Mouse (Mus musculus) c-Kit-positive CD71-negative TER-119-negative erythroid progenitor cells, embryonic 14.5 days (primary cell): ENCODE measurements around the gene Itpkc.

ENCODE experiments used
- DNase-seq: peaks from one replicate; pipeline ENCODE4 v3.0.0-alpha.2; 2013; ENCODE audit warnings: low read depth

Itpkc gene

DNA sequence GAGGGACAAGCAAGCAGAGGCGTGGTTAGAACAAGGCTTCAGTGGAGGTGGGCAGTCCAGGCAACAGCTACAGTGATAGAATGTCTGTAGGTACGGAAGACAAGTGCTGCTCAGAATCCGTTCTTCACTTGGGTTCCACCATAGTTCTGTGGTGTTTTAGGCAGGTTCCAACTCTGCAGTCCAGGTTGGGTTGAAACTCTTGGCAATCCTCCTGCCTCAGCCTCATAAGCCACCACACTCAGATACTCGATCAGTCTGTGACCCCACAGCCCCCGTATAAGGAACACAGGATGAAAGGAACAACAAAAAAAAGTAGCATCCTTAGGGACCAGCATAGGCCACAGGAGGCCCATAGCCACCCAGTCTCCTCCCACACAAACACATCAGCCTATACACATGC is 36.0 kb downstream of the Itpkc start:
- DNase-seq = no peak

DNA sequence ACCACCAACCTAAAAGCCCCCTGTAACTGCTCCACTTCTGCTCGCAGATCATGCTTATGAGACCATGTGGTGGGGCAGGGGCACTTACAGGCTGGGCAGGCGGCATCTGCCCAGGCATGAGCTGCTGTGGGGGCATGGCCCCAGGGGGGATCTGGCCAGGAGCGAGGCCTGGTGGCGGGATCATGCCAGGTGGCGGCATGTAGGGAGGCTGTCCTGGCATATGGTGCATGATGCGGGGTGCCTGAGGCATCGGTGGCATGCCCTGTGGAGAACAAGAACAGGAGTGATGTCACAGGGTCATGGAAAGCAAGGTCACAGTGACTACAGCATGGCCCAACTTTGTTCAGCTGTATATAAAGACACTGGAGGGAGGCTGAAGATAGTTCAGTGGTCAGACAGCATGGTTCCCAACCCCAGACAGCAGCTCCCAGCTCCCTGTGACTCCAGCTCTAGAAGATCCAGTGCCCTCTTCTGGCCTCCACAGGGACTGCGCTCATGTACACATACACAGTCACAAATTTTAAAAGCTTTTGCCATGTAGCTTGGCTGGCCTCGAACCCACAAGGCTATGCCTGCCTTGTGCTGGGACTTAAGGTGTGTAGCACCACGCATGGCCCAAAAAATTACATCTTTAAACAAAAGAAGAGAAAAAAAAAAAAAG is 39.1 kb downstream of the Itpkc start:
- no peak for DNase-seq

DNA sequence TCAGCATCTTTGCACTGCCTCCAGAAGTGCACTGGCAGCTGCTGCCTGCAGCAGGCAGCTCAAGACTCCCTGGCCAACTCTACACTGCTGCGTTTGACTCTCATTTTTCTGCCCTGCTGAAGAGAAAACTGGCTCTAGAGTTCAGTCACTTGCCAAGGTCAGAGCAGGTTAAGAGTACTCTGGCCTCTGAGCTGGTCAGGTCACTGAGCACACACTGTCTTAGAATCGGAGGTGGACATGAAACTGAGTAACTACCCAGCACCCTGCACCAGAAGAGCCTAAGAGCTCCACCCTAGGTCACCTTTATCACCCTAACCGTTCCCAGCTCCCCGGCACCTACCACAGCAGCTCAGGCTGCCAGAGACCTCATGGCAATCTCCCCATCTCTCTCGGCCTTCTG is 42.5 kb downstream of the Itpkc start:
- DNase-seq = no peak

DNA sequence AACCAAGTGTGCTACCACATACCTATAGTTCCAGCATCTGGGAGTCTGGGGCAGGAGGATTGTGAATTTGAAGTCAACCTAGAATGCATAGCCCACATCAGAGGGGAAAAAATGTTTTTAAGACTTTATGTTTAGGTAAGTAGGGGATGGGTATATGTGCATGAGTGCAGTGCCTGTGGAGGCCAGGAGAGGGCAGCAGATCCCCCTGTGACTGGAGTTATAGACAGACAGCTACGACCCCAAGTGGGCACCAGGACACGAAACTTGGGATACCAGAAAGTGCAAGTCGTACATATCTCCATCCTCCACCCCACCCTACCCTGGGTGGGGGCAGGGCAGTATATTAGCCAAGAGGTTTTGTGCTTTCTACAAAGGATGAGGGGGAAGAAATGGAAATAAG is 43.5 kb downstream of the Itpkc start:
- peak; percentile 46 for DNase-seq

DNA sequence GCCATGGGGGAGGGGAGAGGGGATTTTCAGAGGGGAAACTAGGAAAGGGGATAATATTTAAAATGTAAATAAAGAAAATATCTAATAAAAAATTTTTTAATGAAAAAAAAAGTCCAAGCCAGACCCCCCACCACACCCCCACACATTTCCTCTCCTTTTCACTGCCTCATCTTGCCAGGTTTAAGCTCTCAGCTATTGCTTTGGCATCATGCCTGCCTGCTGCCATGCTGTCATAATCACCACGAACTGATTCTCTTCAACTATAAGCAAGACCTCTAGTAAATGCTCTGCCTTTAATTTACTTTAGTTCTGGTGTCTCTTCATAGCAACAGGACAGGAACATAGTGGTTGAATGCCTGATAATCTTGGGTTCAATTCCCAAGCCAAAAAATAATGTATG is 46.0 kb downstream of the Itpkc start:
- DNase-seq = no peak

DNA sequence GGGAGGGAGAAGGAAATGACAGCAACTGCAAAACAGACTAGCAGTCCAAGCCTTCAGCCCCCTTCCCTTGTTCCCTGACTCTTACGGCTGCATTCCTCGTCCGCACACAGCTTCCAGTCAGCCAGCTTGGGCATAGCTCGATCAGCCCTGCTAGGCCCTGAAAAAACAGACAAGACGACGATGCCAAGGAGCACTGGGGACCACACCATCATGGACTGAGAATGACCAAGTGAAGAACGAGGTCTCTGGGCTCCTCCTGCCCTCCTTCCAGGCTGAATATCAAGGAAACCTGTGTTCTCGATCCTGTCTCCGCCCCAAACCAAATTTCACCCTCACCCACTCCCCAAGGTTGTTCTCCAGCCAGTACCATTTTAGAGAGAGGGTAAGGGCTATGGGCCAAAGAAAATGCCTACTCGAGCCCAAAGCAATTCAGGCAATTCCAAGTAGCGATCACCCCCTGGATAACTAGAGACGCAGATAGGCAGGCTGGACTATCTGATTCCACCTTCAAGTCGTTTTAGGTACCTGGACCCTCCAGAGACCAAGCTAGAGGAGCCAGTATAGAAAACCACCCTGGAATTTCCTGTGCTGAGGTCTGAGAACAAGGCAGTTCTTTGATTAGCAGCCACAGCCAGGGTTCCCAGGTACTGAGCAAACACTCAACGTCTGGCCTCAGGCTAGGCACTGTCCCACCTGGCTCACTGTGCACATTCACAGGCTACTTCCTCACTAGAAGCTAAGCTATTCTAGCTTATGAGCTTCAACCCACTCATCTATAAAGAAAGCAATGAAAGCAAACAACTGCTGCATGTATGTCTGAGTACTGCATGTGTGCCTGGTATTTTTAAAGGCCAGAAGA is 47.4 kb downstream of the Itpkc start, which contains the start of the genes Gm21983 and Mia:
TSS of gene Gm21983 (minus strand) at position 250 of the 859 bp plus-strand sequence.
TSS of gene Mia (minus strand) at position 321 of the 859 bp plus-strand sequence.
- DNase-seq = no peak

DNA sequence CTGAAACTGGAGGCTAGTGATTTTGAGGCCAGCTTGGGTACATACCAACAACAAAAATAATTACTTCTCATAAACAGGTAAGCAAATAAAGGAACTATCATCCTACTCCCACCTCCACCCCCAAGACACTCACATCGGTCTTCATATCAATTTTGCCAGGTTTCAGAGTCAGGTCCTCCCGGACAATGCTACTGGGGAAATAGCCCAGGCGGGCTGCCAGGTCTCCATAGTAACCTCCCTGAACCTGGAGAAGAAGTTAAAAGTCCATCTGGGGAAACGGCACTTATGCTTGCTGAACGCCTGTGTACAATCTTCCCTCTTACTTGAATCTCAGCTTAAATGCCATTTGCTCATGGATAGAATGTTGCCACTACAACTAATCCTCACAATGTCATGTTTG is 48.4 kb downstream of the Itpkc start:
- DNase-seq = no peak

DNA sequence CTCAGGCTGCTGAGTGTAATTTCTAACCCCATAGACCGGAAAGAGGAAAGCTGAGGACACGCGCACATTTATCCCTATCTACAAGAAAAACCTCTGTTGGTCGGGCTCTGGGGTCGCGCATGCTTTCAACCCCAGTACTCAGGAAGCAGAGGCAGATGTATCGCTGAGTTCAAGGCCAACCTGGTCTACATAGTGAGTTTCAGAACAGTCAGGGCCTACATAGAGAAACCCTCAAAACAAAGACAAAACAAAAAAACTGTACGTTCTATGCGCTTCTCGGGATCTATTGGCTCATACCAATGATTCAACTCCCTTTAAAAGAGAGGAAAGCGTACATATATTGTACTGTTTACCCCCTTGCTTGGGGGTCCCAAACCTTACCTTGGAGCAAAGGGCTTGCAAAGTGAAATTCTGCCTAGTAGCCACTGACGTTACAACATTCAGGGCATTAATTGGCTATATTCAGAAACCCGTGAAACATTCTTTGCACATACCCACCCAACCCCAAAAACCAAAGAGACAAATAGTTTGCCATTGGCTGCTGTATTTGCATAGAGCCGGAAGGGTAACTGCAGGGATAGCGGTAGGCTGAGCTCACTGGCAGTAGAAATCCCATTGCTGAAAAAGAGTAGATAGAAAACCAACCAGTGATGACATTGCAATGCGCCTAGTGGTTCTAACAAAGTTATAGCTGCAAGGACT is 49.1 kb downstream of the Itpkc start:
- no peak for DNase-seq

DNA sequence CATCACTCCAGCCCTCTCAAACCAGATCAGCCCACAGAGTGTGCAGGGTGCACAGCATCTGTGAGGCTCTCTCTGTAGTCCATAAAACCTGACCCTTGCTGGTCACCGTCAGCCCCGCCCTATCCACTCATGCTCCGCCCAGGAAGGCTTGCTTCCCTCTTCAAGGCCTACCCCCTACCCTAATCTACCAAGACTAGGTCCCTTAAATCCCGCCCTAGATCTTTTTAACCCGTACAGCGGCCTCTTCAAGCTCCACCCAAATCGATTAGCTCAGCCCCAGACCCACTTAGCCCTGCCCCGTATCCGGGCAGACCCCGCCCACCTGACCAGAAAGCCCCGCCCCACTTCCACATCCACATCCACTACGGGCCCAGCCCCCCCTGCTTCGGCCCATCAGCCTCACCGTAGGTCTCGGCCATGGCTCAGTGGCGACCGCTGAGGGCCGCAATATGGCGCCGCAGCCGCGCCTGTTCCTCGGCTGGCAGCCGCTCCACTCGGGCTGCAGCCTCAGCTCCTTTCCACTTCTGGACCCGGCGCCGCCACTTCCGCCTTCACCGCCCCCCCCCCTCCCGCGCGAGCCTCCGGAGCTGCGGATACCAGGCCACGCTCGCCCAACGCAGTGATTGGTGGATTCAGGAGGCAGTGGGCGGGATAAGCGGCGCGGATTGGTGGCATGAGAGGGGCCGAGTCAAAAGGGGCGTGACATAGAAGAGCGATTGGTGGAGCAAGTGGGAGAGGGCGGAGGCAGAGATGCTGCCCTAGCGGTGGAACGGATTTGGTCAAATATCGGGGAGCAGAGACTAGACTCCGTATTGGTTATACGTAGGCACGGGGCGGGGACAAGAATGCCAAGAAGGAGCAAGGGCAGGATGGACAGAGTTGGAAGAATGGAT is 49.9 kb downstream of the Itpkc start, which contains the start of gene Rab4b:
TSS of gene Rab4b (minus strand) at position 573 of the 893 bp plus-strand sequence.
- peak; percentile 99 for DNase-seq

DNA sequence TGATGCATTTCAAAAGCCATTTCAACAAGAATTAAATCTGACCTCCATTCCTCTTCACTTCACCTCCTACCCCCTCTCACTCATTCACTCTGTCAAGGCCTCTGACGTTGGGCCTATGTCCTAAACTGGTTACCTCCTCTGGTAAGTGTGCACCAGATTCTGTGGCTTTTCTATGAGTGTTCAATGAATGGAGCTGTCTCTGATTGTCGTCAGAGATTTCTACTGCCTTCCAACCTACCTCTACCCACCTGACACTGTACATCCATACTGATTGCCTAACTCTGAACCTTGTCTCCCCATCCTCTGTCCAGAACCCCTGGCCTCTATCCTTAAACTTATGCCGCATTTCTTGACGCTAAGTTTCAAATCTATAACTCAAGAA is 50.5 kb downstream of the Itpkc start:
- DNase-seq = no peak

DNA sequence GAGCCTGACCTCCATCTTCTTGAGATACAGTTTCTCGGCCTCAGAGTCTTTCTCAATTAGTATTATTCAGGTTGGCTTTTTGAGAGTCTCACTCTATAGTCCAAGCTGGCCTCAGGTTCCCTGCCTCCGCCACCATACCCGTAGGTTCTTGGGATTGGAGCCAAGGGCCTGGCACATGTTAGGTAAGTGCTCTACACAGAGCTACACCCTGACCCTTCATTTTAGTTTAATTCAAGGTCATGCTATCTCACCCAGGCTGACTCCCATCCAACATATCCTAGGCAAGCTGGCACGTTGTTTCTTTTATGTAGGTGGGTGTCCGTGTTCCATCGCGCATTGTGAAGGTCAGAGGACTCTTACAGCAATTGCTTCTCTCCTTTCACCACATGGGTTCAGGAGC is 53.6 kb downstream of the Itpkc start:
- no peak for DNase-seq

DNA sequence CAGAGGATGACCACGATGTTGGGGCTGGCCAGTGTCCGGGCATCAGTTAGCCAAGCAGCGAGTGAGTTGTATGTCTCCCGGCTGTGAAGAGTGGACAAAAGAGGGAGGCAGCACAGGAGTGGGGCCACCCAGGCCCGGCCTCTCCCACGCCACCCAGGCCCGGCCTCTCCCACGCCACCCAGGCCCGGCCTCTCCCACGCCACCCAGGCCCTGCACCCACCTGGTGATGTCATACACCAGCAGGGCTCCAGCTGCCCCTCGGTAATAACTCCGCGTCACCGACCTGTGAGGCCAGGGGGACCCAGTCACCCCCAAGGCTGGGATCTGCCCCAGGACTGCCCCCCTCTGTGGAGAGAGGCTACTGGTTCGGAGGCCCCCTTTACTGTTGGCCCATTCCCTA is 54.0 kb downstream of the Itpkc start:
- DNase-seq = no peak

DNA sequence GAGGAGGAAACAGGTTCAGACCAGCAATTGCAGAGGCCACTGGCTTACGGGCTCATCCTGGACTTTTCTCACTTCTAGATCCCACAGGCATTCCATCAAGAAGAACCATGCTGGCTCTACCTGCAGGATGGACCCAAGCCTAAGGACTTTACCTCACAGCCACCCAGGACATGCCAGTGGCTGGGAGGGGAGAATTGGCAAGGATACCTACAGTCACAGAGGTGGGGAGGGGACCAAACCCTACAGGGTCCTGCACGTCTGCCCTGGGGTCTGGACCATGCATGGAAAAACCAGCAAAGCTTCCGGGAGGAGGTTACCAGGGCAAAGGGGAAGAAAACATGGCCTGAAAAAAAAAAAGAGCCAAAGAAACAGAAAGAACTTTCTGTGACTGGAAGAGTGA is 57.5 kb downstream of the Itpkc start:
- DNase-seq = no peak

DNA sequence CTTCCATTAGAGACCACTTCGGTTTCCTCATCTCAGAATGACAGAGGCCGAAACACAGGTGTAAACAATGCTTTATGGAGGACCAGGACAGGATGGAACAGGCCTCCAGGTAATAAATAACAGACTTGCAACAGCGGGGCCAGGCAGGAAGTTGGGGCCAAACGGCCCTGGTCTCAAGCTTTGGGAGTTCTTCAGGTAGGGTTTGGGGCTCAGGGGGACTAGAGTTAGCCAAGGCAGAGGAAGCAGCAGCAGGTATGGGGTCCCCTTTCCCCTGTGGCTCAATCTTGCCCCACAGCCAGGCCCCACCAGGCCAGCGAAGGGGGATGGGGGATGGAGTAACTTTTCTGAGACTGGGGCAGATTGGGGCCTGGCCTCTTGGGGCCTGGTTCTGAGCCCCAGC is 60.1 kb downstream of the Itpkc start:
- DNase-seq = no peak

DNA sequence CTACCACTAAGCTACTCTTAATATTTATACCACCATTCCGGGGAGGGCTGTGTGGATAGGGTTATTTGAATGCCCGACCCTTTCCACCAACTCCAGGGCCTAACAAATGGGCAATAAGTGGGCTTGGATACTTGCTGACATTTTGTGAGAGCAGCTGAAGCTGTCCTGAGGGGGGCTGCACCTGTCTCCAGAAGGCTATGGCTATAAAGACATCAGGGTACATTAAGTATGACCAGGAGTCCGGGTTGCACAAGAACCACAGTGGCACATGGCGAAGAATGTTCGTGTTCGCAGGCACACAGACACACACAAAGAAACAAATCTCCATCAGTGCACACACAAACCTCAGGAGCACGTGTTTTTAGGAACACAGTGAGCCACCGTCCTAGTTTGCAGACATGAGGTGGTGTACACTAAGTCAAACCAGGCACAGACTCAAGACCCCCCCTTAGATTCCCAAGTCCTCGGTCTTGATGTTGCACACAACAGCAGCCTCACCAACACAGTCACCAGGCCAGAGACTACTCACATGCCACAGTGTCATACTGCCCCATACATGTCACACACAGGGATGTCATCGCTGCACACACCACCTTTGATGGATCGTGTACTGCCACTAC is 60.9 kb downstream of the Itpkc start:
- no peak for DNase-seq

DNA sequence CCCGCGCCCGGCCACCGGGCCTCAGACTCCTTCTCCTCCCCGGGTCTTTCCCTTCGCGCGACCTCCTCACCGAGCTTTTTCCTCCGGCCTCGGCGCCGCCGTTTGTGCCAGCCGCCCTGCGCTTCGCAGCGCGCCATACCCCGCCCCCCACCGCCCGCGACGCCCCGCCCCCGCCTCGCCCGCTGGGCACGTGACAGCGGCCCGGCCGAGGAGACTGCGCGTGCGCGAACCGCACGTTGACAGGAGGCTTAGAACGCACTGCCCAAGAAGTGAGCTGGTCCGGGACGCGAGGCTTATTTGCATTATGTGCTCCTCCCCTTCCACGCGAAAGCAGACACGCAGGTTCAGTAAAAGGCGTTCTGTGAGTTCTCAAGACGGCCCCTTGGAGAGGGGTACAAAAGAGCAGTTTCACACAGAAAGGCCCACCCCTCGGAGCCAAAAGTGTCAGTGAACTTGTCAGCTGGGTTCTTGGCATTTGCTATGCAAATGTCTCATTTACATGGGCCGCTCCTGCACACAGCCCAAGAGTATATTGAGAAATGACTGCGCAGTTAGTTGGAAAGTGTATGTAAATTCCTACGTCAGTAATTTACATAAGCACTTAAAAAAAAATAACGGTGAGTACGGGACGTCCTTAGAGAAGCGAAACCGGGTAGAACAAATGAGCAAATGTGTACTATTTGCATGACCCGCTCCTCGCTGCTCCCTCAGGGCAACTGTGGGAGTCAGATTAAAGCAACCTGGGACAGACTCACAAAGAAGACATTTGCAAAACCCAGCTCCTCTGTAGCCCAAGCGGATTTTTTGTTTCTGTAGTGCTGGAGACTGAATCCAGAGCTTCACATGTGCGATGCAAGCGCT is 61.6 kb downstream of the Itpkc start, which contains the start of gene Egln2:
TSS of gene Egln2 (minus strand) at position 189 of the 861 bp plus-strand sequence.
- peak; percentile 88 for DNase-seq

DNA sequence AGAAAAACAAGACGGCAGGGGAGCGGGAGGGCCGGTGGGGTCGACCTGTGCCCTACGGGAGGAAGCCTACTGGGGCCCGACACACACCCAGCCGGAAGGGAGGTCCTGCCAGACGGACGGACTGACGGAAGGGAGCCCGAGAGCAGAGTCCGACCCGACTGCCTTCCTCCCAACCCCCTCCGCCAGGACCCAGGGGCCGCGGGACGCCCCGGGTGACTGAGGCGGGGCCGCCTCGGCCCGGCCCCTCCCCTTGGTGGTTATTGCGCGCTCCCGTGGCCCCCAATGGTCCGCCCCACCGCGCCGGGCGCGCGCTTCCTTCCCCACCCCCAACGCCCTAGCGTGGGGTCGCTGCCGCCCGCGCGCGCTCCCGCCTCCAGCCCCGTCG is 62.2 kb downstream of the Itpkc start:
- peak; percentile 58 for DNase-seq

DNA sequence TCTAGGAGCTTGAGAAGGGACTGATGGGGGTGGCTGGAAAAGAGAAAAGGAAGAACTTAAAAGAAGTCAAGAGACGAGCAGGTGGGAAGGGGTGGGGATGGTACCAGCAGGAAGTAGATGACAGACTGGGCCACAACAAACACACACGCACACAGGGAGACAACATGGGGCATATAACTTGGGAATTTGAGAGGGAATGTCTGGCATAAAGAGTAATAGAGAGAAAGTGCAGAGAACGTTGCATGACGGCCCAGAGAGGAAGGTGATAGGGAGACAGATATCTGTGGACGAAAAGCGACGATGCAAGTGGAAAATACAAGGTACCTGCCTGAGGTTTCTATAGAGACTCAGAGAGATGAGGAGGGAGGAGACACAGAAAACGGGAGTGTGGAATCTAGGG is 62.8 kb downstream of the Itpkc start:
- DNase-seq = no peak

DNA sequence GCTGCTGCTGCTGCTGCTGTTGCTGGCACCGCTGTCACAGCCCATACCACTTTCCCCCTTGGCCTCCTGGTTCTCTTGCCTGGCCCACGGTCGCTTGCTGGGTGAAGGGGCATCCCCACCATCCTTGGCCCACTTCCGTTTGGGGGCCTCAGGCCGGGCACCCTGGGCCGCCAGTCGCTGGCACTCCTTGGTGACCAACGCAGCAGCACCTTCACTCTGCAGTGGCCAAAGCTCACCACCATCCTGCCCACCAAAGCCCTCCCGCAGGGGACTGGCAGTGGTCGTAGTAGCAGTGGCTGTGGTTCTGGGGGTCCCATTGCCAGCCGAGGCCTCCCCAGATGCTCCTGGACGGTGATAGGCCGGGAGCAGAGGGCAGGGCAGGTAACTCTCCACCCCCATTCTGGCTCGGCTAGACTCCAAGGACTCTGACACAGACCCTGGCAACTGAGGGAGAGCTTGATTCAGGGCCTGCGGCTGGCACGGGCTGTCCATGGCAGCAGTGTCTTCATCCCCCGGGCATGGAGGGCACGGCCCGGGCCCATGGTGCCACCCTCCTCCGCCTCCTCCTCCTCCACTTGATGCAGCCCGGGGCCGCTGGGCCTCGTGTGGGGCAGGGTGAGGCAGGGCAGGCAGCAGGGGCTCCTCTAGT is 63.3 kb downstream of the Itpkc start:
- DNase-seq = no peak
